In genomic region chr4:66838071-66838470, GRCm38 (mm10) we compare ENCODE assay signal across 16 mouse cellular contexts.
"Had no signal": no experiment of that assay in that cellular context is flagged by ENCODE, and none has a peak within 500 bp of the region (broad histone marks: within the 10 kb centered on the region; RNA-seq: fewer than 3 reads in every experiment).

No protein-coding gene starts in this region.

- H3K4me3 ChIP-seq: neural tube, embryonic 12.5 days; neural tube, embryonic 13.5 days; neural tube, embryonic 15.5 days; stomach, embryonic 15.5 days had no signal

- DNase-seq: retina, postnatal 1 day; right cerebral cortex, adult 18-20 months; right cerebral cortex, postnatal 14 days; right cerebral cortex, postnatal 25 days; right cerebral cortex, postnatal 4 days; spleen, adult 18-20 months; thymus, adult 18-20 months; thymus, adult 2 months; thymus, postnatal 14 days; thymus, postnatal 36 days; thymus, postnatal 4 days had no signal

- H3K36me3 ChIP-seq: neural tube, embryonic 12.5 days; neural tube, embryonic 13.5 days; neural tube, embryonic 15.5 days; stomach, embryonic 15.5 days had no signal

- H3K9ac ChIP-seq: neural tube, embryonic 12.5 days; neural tube, embryonic 13.5 days; neural tube, embryonic 15.5 days; stomach, embryonic 15.5 days had no signal

- H3K27me3 ChIP-seq: neural tube, embryonic 12.5 days; neural tube, embryonic 13.5 days; neural tube, embryonic 15.5 days; stomach, embryonic 15.5 days had no signal

- H3K9me3 ChIP-seq: neural tube, embryonic 12.5 days; neural tube, embryonic 13.5 days; neural tube, embryonic 15.5 days; stomach, embryonic 15.5 days had no signal

- H3K27ac ChIP-seq: neural tube, embryonic 12.5 days; neural tube, embryonic 13.5 days; neural tube, embryonic 15.5 days; stomach, embryonic 15.5 days; stomach, postnatal 0 days had no signal

- H3K4me1 ChIP-seq: neural tube, embryonic 12.5 days; neural tube, embryonic 13.5 days; neural tube, embryonic 15.5 days; stomach, embryonic 15.5 days had no signal

- H3K4me2 ChIP-seq: neural tube, embryonic 12.5 days; neural tube, embryonic 13.5 days; neural tube, embryonic 15.5 days; stomach, embryonic 15.5 days had no signal
